Mouse (Mus musculus): Measurements from ENCODE around the gene Chchd6.

- TF ChIP-seq MYOD1 (IDR thresholded peaks at IDR 0.05; ENCODE audit: control insufficient read depth in 1 of 3, insufficient read length in 2 of 3, low read depth in 2 of 3) (no peak), USF1 (IDR thresholded peaks at IDR 0.05; ENCODE audit: low read depth) (no peak), POLR2A (IDR thresholded peaks at IDR 0.05; ENCODE audit: insufficient read length, low read depth) (no peak)
Measured at GRCm38 (mm10) chr6:89499961-89500360, 95.5 kb downstream of the Chchd6 start.
